Mouse (Mus musculus) forebrain, embryonic 12.5 days (tissue): Measurements from ENCODE around the gene Cdadc1. TPM values are rescaled to one million over a fixed set of nuclear protein-coding genes. Genes with fewer than 3 reads are reported as not detected.

Source experiments
- ATAC-seq: fragments of 200-750 bp; cut with Nextera tagmentation; 2 replicates; pipeline ENCODE4 v1.8.0; 2017; ENCODE audit warnings: moderate TSS enrichment; ENCODE audit not compliant: low FRiP score
- H3K27ac ChIP-seq: fragments of 300-500 bp; sonication (generic); 2 replicates; pipeline ENCODE4 v1.5.1; 2016; ENCODE audit warnings: mild to moderate bottlenecking
- H3K27me3 ChIP-seq: fragments of 300-500 bp; sonication (generic); 2 replicates; pipeline ENCODE4 v1.6.1; 2016; ENCODE audit warnings: mild to moderate bottlenecking
- H3K36me3 ChIP-seq: fragments of 300-500 bp; sonication (generic); replicated peaks from 2 replicates; pipeline ENCODE4 v1.6.1; 2016; ENCODE audit warnings: mild to moderate bottlenecking
- H3K4me1 ChIP-seq: fragments of 300-500 bp; sonication (generic); 2 replicates; pipeline ENCODE4 v1.6.1; 2016
- H3K4me2 ChIP-seq: fragments of 300-500 bp; sonication (generic); 2 replicates; pipeline ENCODE4 v1.6.1; 2016; ENCODE audit warnings: mild to moderate bottlenecking, moderate library complexity
- H3K4me3 ChIP-seq: fragments of 300-500 bp; sonication (generic); replicated peaks from 2 replicates; pipeline ENCODE4 v1.5.1; 2016; ENCODE audit warnings: mild to moderate bottlenecking
- H3K9ac ChIP-seq: fragments of 300-500 bp; sonication (generic); 2 replicates; pipeline ENCODE4 v1.6.1; 2016; ENCODE audit warnings: mild to moderate bottlenecking
- H3K9me3 ChIP-seq: fragments of 300-500 bp; sonication (generic); 2 replicates; pipeline ENCODE4 v1.6.1; 2016
- WGBS: fragments of 180-500 bp; shearing (Covaris S2); methylation state at CpG from one replicate; pipeline ENCODE4 v1.1.7; 2016; 5-methylcytosine and 5-hydroxymethylcytosine counted together
- polyA plus RNA-seq: library from polyadenylated mRNA; unstranded; fragments of >200 nt; fragmentation: Nextera tagmentation; extraction: Ambion mirVana; gene quantifications from 2 replicates; pipeline ENCODE4 v1.2.1, GENCODE M21; 2016

The Cdadc1 gene
- polyA plus RNA-seq, 1 experiment from 2014 or later: 28.1 TPM

DNA sequence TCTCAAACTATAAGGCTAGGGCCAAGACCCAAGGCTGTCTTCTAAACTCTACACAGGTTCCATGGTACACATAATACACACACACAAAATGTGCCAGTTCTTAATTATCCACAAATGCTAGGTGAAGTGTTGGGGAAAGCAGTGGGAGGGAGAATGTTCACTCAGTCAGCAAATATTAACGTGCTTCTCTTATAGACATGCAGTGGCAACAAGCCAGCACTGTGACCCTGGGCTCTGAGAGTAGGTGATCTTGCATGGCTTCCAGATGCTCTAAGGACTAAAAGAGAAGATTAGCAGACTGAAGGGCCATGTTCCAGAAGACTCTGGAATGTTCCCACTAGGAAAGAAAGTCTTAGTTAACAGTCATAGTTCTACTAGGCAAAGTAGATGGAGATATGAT, 67.0 kb downstream of the Cdadc1 start:
- H3K4me2 ChIP-seq: no peak overlapping the region
- no peak overlapping the region for H3K9ac ChIP-seq
- no peaks in the 10 kb centered on the region for H3K4me1 ChIP-seq
- H3K36me3 ChIP-seq: no peaks in the 10 kb centered on the region
- H3K4me3 ChIP-seq: no peak overlapping the region
- H3K27ac ChIP-seq: no peak overlapping the region
- 89% methylated on average over 1 of the region's 1 CpGs for WGBS
- peaks cover 26% of the 10 kb centered on the region for H3K27me3 ChIP-seq
- ATAC-seq: no peak
- H3K9me3 ChIP-seq: no peaks in the 10 kb centered on the region

DNA sequence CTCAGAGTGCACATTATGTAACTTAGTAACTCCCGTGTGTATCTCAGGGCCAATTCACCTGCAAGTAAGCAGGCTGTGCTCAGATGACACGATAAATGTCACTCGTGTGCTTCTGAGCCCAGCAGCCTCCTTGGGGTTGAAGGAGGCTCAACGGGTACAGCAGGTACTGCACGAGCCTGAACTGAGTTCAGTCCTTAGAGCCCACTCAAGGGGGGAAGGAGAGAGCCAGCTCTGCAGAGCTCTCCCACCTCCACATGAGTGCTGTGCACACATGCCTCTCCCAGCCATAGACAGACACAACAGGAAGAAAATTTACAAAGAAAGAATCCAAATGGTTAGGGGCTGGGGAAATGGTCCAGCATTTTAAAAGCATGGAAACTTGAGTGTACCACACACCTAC, 71.9 kb downstream of the Cdadc1 start:
- ATAC-seq: no peak
- WGBS: 87% methylated on average over 5 of the region's 5 CpGs
- no peak overlapping the region for H3K4me2 ChIP-seq
- no peaks in the 10 kb centered on the region for H3K36me3 ChIP-seq
- no peak overlapping the region for H3K9ac ChIP-seq
- no peaks in the 10 kb centered on the region for H3K4me1 ChIP-seq
- H3K27me3 ChIP-seq: no peaks in the 10 kb centered on the region
- no peak overlapping the region for H3K27ac ChIP-seq
- H3K4me3 ChIP-seq: no peak overlapping the region
- H3K9me3 ChIP-seq: no peaks in the 10 kb centered on the region

DNA sequence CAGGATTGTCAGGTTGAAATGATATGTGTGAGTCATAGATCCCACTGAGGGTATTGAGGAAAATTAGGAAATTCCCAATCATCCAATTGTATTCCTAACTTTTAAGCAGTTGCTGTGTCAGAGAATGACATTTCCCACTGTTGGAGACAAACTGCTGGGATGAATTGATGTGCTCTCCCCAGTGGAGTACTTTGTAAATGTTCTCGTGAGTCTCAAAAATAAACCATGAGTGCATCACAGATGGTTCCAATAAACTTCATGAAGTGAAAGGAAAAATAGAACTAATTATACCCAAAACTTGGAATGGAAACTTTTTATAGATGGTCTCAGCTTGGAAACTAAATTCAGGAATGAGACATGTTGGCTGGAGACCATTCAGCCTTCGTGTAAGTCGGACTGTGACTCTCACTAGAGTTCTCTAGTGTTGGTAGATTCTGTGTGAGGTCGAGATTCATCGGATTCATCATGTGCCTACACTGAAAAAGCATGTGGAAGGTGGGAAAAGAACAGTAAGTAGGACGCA, 83.8 kb downstream of the Cdadc1 start:
- Histone ChIP-seq H3K4me2 (no peak overlapping the region), H3K9ac (no peak overlapping the region), H3K4me3 (no peak overlapping the region), H3K27me3 (no peaks in the 10 kb centered on the region), H3K9me3 (no peaks in the 10 kb centered on the region), H3K4me1 (no peaks in the 10 kb centered on the region), H3K36me3 (no peaks in the 10 kb centered on the region), H3K27ac (no peak overlapping the region)
- WGBS: 87% methylated on average over 6 of the region's 6 CpGs
- no peak for ATAC-seq

Other genes starting within 250 kb of the Cdadc1 start
- 0.19 and 0.24 TPM in 2 replicates for gene Phf11d, start 232.5 kb downstream of the Cdadc1 start, polyA plus RNA-seq
- gene Phf11c, start 202.6 kb downstream of the Cdadc1 start, polyA plus RNA-seq: 0.68 and 0.72 TPM in 2 replicates
- 11.7 and 13.0 TPM in 2 replicates for gene Setdb2, start 157.1 kb downstream of the Cdadc1 start, polyA plus RNA-seq
- 35.5 and 37.5 TPM in 2 replicates for gene Cab39l, start 157.0 kb downstream of the Cdadc1 start, polyA plus RNA-seq
- 51.5 and 60.9 TPM in 2 replicates for gene Shisa2, start 27.3 kb upstream of the Cdadc1 start, polyA plus RNA-seq